Mouse (Mus musculus): ENCODE measurements around the gene Gm37419. TPM values are rescaled to one million over a fixed set of nuclear protein-coding genes. Genes with fewer than 3 reads are reported as not detected.

Gm37419 gene
- polyA plus RNA-seq, 1 experiment = not detected

DNA sequence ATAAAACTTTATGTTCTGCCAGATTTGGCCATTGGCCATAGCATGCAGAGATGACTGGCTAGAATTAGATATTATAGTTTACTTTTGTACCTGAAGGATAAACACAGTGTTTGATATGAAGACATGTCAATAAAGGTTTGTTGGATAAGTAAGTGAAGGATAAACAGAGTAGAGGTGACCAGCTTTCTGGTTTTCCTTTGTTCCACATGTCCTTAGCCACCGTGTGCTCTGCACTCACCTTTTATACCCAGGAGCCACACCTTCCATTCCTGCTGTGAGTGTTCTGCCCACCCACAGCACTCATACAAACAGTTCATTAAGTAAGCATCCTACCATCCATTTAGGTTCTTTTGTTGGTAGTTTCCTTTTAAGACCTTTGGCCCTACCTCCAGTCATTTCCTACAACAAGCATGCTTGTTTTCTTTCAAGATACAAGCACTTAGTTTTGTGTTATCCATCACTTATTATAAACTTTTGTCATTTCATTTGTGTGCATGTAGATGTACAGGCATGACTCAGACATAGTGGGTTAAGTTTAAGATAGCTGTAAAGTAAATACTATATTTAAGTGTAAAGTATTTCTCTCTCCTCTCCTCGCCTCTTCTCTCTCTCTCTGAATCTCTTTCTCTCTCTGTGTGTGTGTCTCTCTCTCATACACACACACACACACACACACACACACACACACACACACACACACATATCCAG is 41.8 kb downstream of the Gm37419 start:
- Histone ChIP-seq H3K4me1 (ENCODE audit: control insufficient read depth, insufficient read depth, insufficient read length) (no peaks in the 10 kb centered on the region), H3K4me3 (ENCODE audit: extremely low read depth, insufficient read depth, insufficient read length) (no peak overlapping the region), H3K27me3 (ENCODE audit: control insufficient read depth, insufficient read depth, low read length) (no peaks in the 10 kb centered on the region), H3K36me3 (ENCODE audit: control insufficient read depth, insufficient read depth, low read length) (no peaks in the 10 kb centered on the region), H3K27ac (ENCODE audit: insufficient read depth, low read length) (no peak overlapping the region)
- WGBS = 91% methylated on average over 2 of the region's 2 CpGs
- no peak for DNase-seq (ENCODE audit: low read depth in 1 of 2, low spot score in 2 of 2)
- TF ChIP-seq POLR2A (IDR thresholded peaks at IDR 0.05; ENCODE audit: low read depth, low read length) = no peak
- no peak for TF ChIP-seq CTCF (IDR thresholded peaks at IDR 0.05; ENCODE audit: extremely low read depth, insufficient read depth, insufficient read length, insufficient replicate concordance)

DNA sequence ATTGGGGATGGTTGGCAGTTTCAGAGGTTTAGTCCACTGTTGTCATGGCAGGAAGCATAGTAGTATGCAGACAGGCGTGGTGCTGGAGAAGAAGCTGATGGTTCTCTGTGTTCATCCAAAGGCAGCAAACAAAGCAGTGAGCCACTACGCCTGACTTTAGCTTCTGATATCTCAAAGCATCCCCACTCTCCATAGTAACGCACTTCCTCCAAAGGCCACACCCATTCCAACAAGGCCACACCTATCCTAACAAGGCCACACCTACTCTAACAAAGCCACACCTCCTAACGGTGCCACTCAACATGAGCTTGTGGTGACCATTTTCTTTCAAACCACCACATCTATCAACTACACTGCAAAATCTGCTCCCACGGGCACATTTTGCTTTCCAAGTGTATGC is 45.0 kb downstream of the Gm37419 start:
- H3K27me3 ChIP-seq (ENCODE audit: control insufficient read depth, insufficient read depth, low read length) = no peaks in the 10 kb centered on the region
- WGBS = 86% methylated on average over 5 of the region's 5 CpGs
- no peak for DNase-seq (ENCODE audit: low read depth in 1 of 2, low spot score in 2 of 2)
- H3K36me3 ChIP-seq (ENCODE audit: control insufficient read depth, insufficient read depth, low read length) = no peaks in the 10 kb centered on the region
- no peak overlapping the region for H3K27ac ChIP-seq (ENCODE audit: insufficient read depth, low read length)
- H3K4me3 ChIP-seq (ENCODE audit: extremely low read depth, insufficient read depth, insufficient read length) = no peak overlapping the region
- TF ChIP-seq CTCF (IDR thresholded peaks at IDR 0.05; ENCODE audit: extremely low read depth, insufficient read depth, insufficient read length, insufficient replicate concordance) (no peak), POLR2A (IDR thresholded peaks at IDR 0.05; ENCODE audit: low read depth, low read length) (no peak)
- no peaks in the 10 kb centered on the region for H3K4me1 ChIP-seq (ENCODE audit: control insufficient read depth, insufficient read depth, insufficient read length)

DNA sequence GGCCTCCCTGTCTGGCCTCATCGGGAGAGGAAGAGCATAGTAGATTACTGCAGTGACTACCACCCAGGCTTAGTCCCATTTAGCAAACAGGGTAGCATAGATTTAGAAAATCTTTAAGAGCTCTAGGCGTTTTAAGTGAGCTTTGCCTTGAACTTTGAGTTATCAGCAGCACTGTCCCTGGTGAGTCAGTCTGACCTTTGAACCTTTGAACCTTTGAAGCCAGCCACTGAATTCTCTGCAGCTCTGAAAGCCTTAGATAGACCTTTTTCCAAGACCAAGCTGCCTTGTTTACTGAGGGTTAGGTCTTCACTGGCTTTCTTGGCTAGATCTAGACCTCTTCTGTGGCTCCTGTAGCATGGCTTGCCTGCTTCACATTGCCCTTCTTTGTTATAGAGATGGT is 46.2 kb downstream of the Gm37419 start:
- Histone ChIP-seq H3K27ac (ENCODE audit: insufficient read depth, low read length) (no peak overlapping the region), H3K4me3 (ENCODE audit: extremely low read depth, insufficient read depth, insufficient read length) (no peak overlapping the region), H3K4me1 (ENCODE audit: control insufficient read depth, insufficient read depth, insufficient read length) (no peaks in the 10 kb centered on the region), H3K27me3 (ENCODE audit: control insufficient read depth, insufficient read depth, low read length) (no peaks in the 10 kb centered on the region), H3K36me3 (ENCODE audit: control insufficient read depth, insufficient read depth, low read length) (no peaks in the 10 kb centered on the region)
- TF ChIP-seq POLR2A (IDR thresholded peaks at IDR 0.05; ENCODE audit: low read depth, low read length) (no peak), CTCF (IDR thresholded peaks at IDR 0.05; ENCODE audit: extremely low read depth, insufficient read depth, insufficient read length, insufficient replicate concordance) (no peak)
- 85% methylated on average over 2 of the region's 2 CpGs for WGBS
- no peak for DNase-seq (ENCODE audit: low read depth in 1 of 2, low spot score in 2 of 2)

DNA sequence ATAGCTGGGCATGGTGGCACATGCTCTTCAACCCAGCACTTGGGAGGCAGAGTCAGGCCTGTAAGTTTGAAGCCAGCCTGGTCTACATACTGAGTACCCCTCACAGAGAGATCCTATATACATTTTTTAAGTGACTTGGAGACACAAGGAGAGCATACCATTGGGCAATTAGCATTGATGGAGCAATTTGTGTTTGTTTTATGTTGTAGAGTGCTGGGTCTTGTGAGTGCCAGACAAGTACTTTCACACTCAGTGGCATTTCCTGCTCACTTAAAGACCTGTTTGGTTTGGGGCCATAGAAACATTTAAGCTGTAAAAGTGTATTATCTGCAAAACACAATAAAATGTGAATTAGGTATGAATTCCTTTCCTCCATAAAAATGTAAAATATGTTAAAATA is 47.5 kb downstream of the Gm37419 start:
- no peaks in the 10 kb centered on the region for H3K36me3 ChIP-seq (ENCODE audit: control insufficient read depth, insufficient read depth, low read length)
- H3K4me3 ChIP-seq (ENCODE audit: extremely low read depth, insufficient read depth, insufficient read length) = no peak overlapping the region
- no peaks in the 10 kb centered on the region for H3K27me3 ChIP-seq (ENCODE audit: control insufficient read depth, insufficient read depth, low read length)
- H3K4me1 ChIP-seq (ENCODE audit: control insufficient read depth, insufficient read depth, insufficient read length) = no peaks in the 10 kb centered on the region
- no peak for DNase-seq (ENCODE audit: low read depth in 1 of 2, low spot score in 2 of 2)
- TF ChIP-seq CTCF (IDR thresholded peaks at IDR 0.05; ENCODE audit: extremely low read depth, insufficient read depth, insufficient read length, insufficient replicate concordance) = no peak
- TF ChIP-seq POLR2A (IDR thresholded peaks at IDR 0.05; ENCODE audit: low read depth, low read length) = no peak
- H3K27ac ChIP-seq (ENCODE audit: insufficient read depth, low read length) = no peak overlapping the region

DNA sequence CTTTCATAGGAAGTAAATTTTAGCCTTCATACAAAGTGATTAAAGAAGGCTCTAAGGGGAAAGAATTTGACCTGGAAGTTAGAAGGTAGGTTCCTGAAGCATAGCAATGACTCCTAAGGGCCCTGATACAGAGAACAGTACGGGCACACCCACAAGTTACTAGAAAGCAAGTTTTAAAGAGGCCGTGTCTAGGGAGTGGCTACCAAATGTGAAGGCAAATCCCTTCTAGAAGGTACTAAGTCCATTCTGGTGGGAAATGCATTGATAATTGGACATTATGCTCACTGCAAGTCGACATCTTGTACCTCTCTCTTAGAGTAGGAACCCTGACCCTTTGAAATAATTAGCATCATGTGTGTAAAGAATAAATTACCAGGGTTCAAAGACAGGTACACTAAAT is 48.1 kb downstream of the Gm37419 start:
- TF ChIP-seq CTCF (IDR thresholded peaks at IDR 0.05; ENCODE audit: extremely low read depth, insufficient read depth, insufficient read length, insufficient replicate concordance) (no peak), POLR2A (IDR thresholded peaks at IDR 0.05; ENCODE audit: low read depth, low read length) (no peak)
- Histone ChIP-seq H3K4me1 (ENCODE audit: control insufficient read depth, insufficient read depth, insufficient read length) (no peaks in the 10 kb centered on the region), H3K36me3 (ENCODE audit: control insufficient read depth, insufficient read depth, low read length) (no peaks in the 10 kb centered on the region), H3K4me3 (ENCODE audit: extremely low read depth, insufficient read depth, insufficient read length) (no peak overlapping the region), H3K27ac (ENCODE audit: insufficient read depth, low read length) (no peak overlapping the region), H3K27me3 (ENCODE audit: control insufficient read depth, insufficient read depth, low read length) (no peaks in the 10 kb centered on the region)
- 90% methylated on average over 3 of the region's 3 CpGs for WGBS
- DNase-seq (ENCODE audit: low read depth in 1 of 2, low spot score in 2 of 2) = no peak

Other genes with a start within 250 kb of the Gm37419 start
- 0.32 TPM in 1 of 2 replicates, not detected in the other for gene Sst, start 97.5 kb upstream of the Gm37419 start, polyA plus RNA-seq (2012; rRNA removed)
- gene Rtp2, start 56.1 kb upstream of the Gm37419 start, polyA plus RNA-seq (2012; rRNA removed) = not detected in 2 replicates
- gene Bcl6, start 370 bp downstream of the Gm37419 start, polyA plus RNA-seq (2012; rRNA removed) = 24.1 and 29.3 TPM in 2 replicates